Mouse (Mus musculus): ENCODE results near the gene Mypn.

The Mypn gene

GRCm38 (mm10) chr10:63100657-63101056, 103.1 kb downstream of the Mypn start:
- no peak for DNase-seq (ENCODE audit: low read depth, low spot score)

- DNase-seq (ENCODE audit: low read depth, low spot score) = peak; percentile 89
These were observed 103.7 kb downstream of the Mypn start for GRCm38 (mm10) chr10:63099941-63100562.

GRCm38 (mm10) chr10:63099521-63099920, 104.2 kb downstream of the Mypn start, which contains the start of gene Atoh7:
Atoh7 (plus strand) TSS chr10:63099651.
- DNase-seq (ENCODE audit: low read depth, low spot score) = peak; percentile 58

- DNase-seq (ENCODE audit: low read depth, low spot score) = no peak
These were observed 105.6 kb downstream of the Mypn start for GRCm38 (mm10) chr10:63098191-63098590.

GRCm38 (mm10) chr10:63096757-63097156, 107.0 kb downstream of the Mypn start:
- no peak for DNase-seq (ENCODE audit: low read depth, low spot score)

- no peak for DNase-seq (ENCODE audit: low read depth, low spot score)
These were observed 110.9 kb downstream of the Mypn start for GRCm38 (mm10) chr10:63092616-63093550.

- DNase-seq (ENCODE audit: low read depth, low spot score) = no peak
These were observed 111.8 kb downstream of the Mypn start for GRCm38 (mm10) chr10:63091915-63092314.

- no peak for DNase-seq (ENCODE audit: low read depth, low spot score)
These were observed 113.8 kb downstream of the Mypn start for GRCm38 (mm10) chr10:63089758-63090571.

GRCm38 (mm10) chr10:63089103-63089757, 114.5 kb downstream of the Mypn start:
- peak; percentile 78 for DNase-seq (ENCODE audit: low read depth, low spot score)

- no peak for DNase-seq (ENCODE audit: low read depth, low spot score)
These were observed 117.4 kb downstream of the Mypn start for GRCm38 (mm10) chr10:63086304-63086703.

GRCm38 (mm10) chr10:63065988-63066387, 137.8 kb downstream of the Mypn start:
- DNase-seq (ENCODE audit: low read depth, low spot score) = peak; percentile 84

Data from ZHBTc4 (cell line).